Mouse (Mus musculus): Measurements from ENCODE around the gene Adrm1. TPM values are rescaled to one million over a fixed set of nuclear protein-coding genes. Genes with fewer than 3 reads are reported as not detected.

Adrm1 gene
- 96.6 to 111 TPM (median 104 TPM) in 4 replicates for total RNA-seq (2023)

DNA sequence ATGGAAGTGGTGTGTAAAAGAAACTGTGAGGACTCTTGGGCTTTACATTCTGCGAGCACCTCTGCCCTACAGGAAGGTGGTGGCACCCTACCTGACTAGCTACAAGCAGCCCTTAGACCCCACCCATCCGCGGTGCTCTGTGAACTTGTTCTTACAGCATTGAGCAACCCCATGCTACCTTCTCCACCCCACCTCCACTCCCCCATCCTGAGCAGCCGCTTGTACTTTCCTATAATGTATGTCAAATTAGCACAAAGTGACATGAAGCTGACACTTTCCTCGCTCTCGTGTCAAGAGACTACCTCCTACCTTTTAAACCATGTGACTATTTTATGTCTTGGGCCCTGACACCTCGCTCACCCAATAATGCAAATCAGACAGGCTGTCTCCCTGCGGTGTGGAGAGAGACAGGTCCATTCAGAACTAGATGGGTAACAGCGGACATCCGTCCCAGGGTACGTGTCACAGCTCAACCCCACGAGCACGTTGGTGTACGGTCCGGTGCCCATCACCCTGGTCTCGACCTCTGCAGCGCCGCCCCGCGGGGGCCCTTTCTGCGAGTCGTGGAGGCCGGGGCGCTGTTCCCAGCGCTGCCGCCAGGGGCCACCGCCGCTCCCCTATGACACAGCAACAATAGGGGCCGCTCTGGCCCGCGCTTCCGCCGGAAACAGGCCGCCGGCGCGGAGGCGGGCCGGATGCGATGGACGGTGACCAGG lies at the start of gene Adrm1:
TSS of gene Adrm1 (plus strand) at position 680 of the 716 bp plus-strand sequence.

Other genes starting within 250 kb of the Adrm1 start
- gene Taf4, start 194.8 kb upstream of the Adrm1 start, total RNA-seq (2023) = 38.2 to 44.6 TPM (median 39.9 TPM) in 4 replicates
- 33.3 to 41.8 TPM (median 40.5 TPM) in 4 replicates for gene Lsm14b, start 146.5 kb upstream of the Adrm1 start, total RNA-seq (2023)
- 122 to 141 TPM (median 130 TPM) in 4 replicates for gene Psma7, start 129.1 kb upstream of the Adrm1 start, total RNA-seq (2023)
- gene Ss18l1, start 129.0 kb upstream of the Adrm1 start, total RNA-seq (2023) = 6.1 to 9.2 TPM (median 7.2 TPM) in 4 replicates
- 15.7 to 18.8 TPM (median 18.5 TPM) in 4 replicates for gene Mtg2, start 100.9 kb upstream of the Adrm1 start, total RNA-seq (2023)
- not detected in 4 replicates for gene Hrh3, start 67.0 kb upstream of the Adrm1 start, total RNA-seq (2023)
- 35.1 to 41.3 TPM (median 37.1 TPM) in 4 replicates for gene Osbpl2, start 52.2 kb upstream of the Adrm1 start, total RNA-seq (2023)
- gene Lama5, start 54.4 kb downstream of the Adrm1 start, total RNA-seq (2023) = 0.06 TPM in 1 of 4 replicates, not detected in the others
- gene Rps21, start 85.9 kb downstream of the Adrm1 start, total RNA-seq (2023) = 1,837 to 2,093 TPM (median 2,023 TPM) in 4 replicates
- gene Cables2, start 102.0 kb downstream of the Adrm1 start, total RNA-seq (2023) = 66.2 to 79.5 TPM (median 71.5 TPM) in 4 replicates
- not detected in 4 replicates for gene Rbbp8nl, start 118.4 kb downstream of the Adrm1 start, total RNA-seq (2023)
- gene Gata5, start 163.2 kb downstream of the Adrm1 start, total RNA-seq (2023) = not detected in 4 replicates